19 mouse cellular contexts compared by ENCODE assay signal in genomic region chr5:28065275-28065674, GRCm38 (mm10). TPM values are rescaled to one million over a fixed set of nuclear protein-coding genes. Genes with fewer than 3 reads are reported as not detected.
DNase-seq lines count a peak whose midpoint lies in the region; ATAC-seq and TF ChIP-seq lines count a peak whose summit lies in the region.
"Had no signal": no experiment of that assay in that cellular context is flagged by ENCODE, and none has a peak within 500 bp of the region (broad histone marks: within the 10 kb centered on the region; RNA-seq: fewer than 3 reads in every experiment).

No protein-coding gene starts in this region.

- H3K4me1 ChIP-seq in heart, embryonic 10.5 days, result peaks cover 44% of the 10 kb centered on the region
- H3K4me1 ChIP-seq in thymus, adult 2 months (replicated peaks; ENCODE audit: control insufficient read depth, insufficient read depth, low read length), result peaks cover 12% of the 10 kb centered on the region
- peaks cover 46% of the 10 kb centered on the region for H3K4me1 ChIP-seq in liver, embryonic 15.5 days (replicated peaks)
- H3K4me1 ChIP-seq in hindbrain, embryonic 11.5 days (replicated peaks; ENCODE audit: control insufficient read depth, insufficient read depth, low read length), result peaks cover 3% of the 10 kb centered on the region; the same call in 1 of the 2 replicates

- no peaks in the 10 kb centered on the region for H3K36me3 ChIP-seq in heart, embryonic 10.5 days
- no peaks in the 10 kb centered on the region for H3K36me3 ChIP-seq in thymus, adult 2 months (ENCODE audit: control insufficient read depth, insufficient read depth, low read length)
- no peaks in the 10 kb centered on the region for H3K36me3 ChIP-seq in liver, embryonic 15.5 days (replicated peaks)
- H3K36me3 ChIP-seq in hindbrain, embryonic 11.5 days (ENCODE audit: control insufficient read depth, insufficient read depth, low read length), result no peaks in the 10 kb centered on the region
- H3K36me3 ChIP-seq: G1E; heart, embryonic 12.5 days; limb, embryonic 13.5 days had no signal

- H3K9ac ChIP-seq in liver, embryonic 15.5 days, result peak overlapping the region; percentile 35; the same call in 1 of the 2 replicates
- H3K9ac ChIP-seq in hindbrain, embryonic 11.5 days (ENCODE audit: low read depth, low read length), result no peak overlapping the region
- H3K9ac ChIP-seq: heart, embryonic 12.5 days; limb, embryonic 13.5 days had no signal

- intact Hi-C loops in heart, postnatal 25 days (cut with DNase I), result no loop called here

- H3K4me2 ChIP-seq in liver, embryonic 15.5 days, result peak overlapping the region; percentile 60
- no peak overlapping the region for H3K4me2 ChIP-seq in hindbrain, embryonic 11.5 days (replicated peaks; ENCODE audit: low read depth, low read length)
- H3K4me2 ChIP-seq: heart, embryonic 12.5 days; limb, embryonic 13.5 days had no signal

- peak overlapping the region; percentile 77 for H3K27ac ChIP-seq in heart, embryonic 10.5 days
- H3K27ac ChIP-seq in thymus, adult 2 months (ENCODE audit: control insufficient read depth, insufficient read depth, low read length), result no peak overlapping the region
- H3K27ac ChIP-seq in liver, embryonic 15.5 days (replicated peaks), result peak overlapping the region; percentile 67; the same call in 1 of the 2 replicates
- no peak overlapping the region for H3K27ac ChIP-seq in hindbrain, embryonic 11.5 days (ENCODE audit: low read depth, low read length)
- H3K27ac ChIP-seq: hindbrain, postnatal 0 days; limb, embryonic 13.5 days had no signal

- no peak for TF ChIP-seq CTCF in thymus, adult 2 months (IDR thresholded peaks at IDR 0.05; ENCODE audit: borderline replicate concordance, control insufficient read depth, extremely low read depth, insufficient read depth, low read length, poor library complexity)

- H3K9me3 ChIP-seq in heart, embryonic 10.5 days, result no peaks in the 10 kb centered on the region
- no peaks in the 10 kb centered on the region for H3K9me3 ChIP-seq in liver, embryonic 15.5 days (replicated peaks)
- H3K9me3 ChIP-seq in hindbrain, embryonic 11.5 days (ENCODE audit: control insufficient read depth, low read length), result no peaks in the 10 kb centered on the region
- H3K9me3 ChIP-seq: G1E; heart, embryonic 12.5 days; limb, embryonic 13.5 days had no signal

- no peak for DNase-seq in heart, embryonic 10.5 days (ENCODE audit: low spot score)
- DNase-seq in heart, postnatal 25 days (ENCODE audit: low spot score), result no peak
- DNase-seq in thymus, postnatal 0 days (ENCODE audit: low spot score), result peak; percentile 5
- no peak for DNase-seq in thymus, adult 2 months
- DNase-seq in lung, adult 18-20 months, result no peak
- DNase-seq in right cerebral cortex, postnatal 4 days, result no peak
- DNase-seq in hindbrain, embryonic 11.5 days (ENCODE audit: low spot score), result no peak
- DNase-seq: adrenal gland, postnatal 25 days; cerebellum, adult 11 months; cerebellum, postnatal 10 days; kidney, adult 2 months; kidney, postnatal 10 days; thymus, postnatal 4 days had no signal

- no peak overlapping the region for H3K4me3 ChIP-seq in heart, embryonic 10.5 days
- H3K4me3 ChIP-seq in thymus, adult 2 months (ENCODE audit: control insufficient read depth, insufficient read depth, low read length), result no peak overlapping the region
- no peak overlapping the region for H3K4me3 ChIP-seq in liver, embryonic 15.5 days (replicated peaks)
- H3K4me3 ChIP-seq in hindbrain, embryonic 11.5 days (ENCODE audit: low read depth, low read length), result no peak overlapping the region
- H3K4me3 ChIP-seq: heart, embryonic 12.5 days; limb, embryonic 13.5 days had no signal

- no peak for ATAC-seq in liver, embryonic 15.5 days (ENCODE audit: insufficient read depth)
- no peak for ATAC-seq in hindbrain, embryonic 11.5 days (ENCODE audit: low FRiP score)
- ATAC-seq: forebrain, embryonic 14.5 days; hindbrain, postnatal 0 days had no signal

- no peak for TF ChIP-seq POLR2A in thymus, adult 2 months (IDR thresholded peaks at IDR 0.05; ENCODE audit: control insufficient read depth, extremely low read depth, insufficient read depth, low read length, poor library complexity)

- H3K27me3 ChIP-seq in heart, embryonic 10.5 days (ENCODE audit: insufficient read depth, poor library complexity, severe bottlenecking), result no peaks in the 10 kb centered on the region
- H3K27me3 ChIP-seq in thymus, adult 2 months (ENCODE audit: control insufficient read depth, insufficient read depth, low read length), result no peaks in the 10 kb centered on the region; the same call in 1 of the 2 replicates
- no peaks in the 10 kb centered on the region for H3K27me3 ChIP-seq in liver, embryonic 15.5 days
- H3K27me3 ChIP-seq in hindbrain, embryonic 11.5 days (ENCODE audit: control insufficient read depth, insufficient read depth, low read length), result no peaks in the 10 kb centered on the region
- H3K27me3 ChIP-seq: heart, embryonic 12.5 days; limb, embryonic 13.5 days had no signal

- whole genome bisulfite sequencing in heart, embryonic 10.5 days, result 39% methylated on average over 4 of the region's 4 CpGs
- 3% methylated on average over 4 of the region's 4 CpGs for WGBS in thymus, adult 2 months
- 5% methylated on average over 4 of the region's 4 CpGs for WGBS in liver, embryonic 15.5 days (ENCODE audit: insufficient replicate concordance)
- WGBS in hindbrain, embryonic 11.5 days, result 83% methylated on average over 4 of the region's 4 CpGs

RNA-seq across cellular contexts. Expression of gene Insig1, which starts 5.9 kb away (rescaled TPM):
- 38.7 and 39.6 TPM in 2 replicates for polyA plus RNA-seq in heart, embryonic 10.5 days (2016; fragmentation: Nextera tagmentation; extraction: Ambion mirVana)
- 10 to 100 TPM; 13.8 to 15.0 TPM for total RNA-seq in heart, postnatal 25 days (2021)
- 46.5 and 47.5 TPM in 2 replicates for polyA plus RNA-seq in thymus, postnatal 0 days (2015; fragmentation: Nextera tagmentation; extraction: Ambion mirVana)
- polyA plus RNA-seq in thymus, adult 2 months (2012; rRNA removed), result 39.6 and 51.7 TPM in 2 replicates
- 62.2 and 67.6 TPM in 2 replicates for polyA plus RNA-seq in liver, embryonic 15.5 days (2015; fragmentation: Nextera tagmentation; extraction: Ambion mirVana)
- polyA plus RNA-seq in hindbrain, embryonic 11.5 days (2014; fragmentation: Nextera tagmentation; extraction: Ambion mirVana), result 118 and 128 TPM in 2 replicates

Comparison
In these comparisons a context has a peak if more than half of its experiments do, and no peak if none do; other contexts are left out.
1. H3K27ac ChIP-seq: peak in heart, embryonic 10.5 days (single experiment) and liver, embryonic 15.5 days (single experiment); none in thymus, adult 2 months (single experiment) and hindbrain, embryonic 11.5 days (single experiment).